Mouse (Mus musculus): ENCODE data around the gene Unc13d. TPM values are rescaled to one million over a fixed set of nuclear protein-coding genes. Genes with fewer than 3 reads are reported as not detected.
A peak's percentile ranks its signal among the peaks of the same experiment; 100 is the strongest.

Unc13d gene
- polyA plus RNA-seq, 1 experiment from 2014 or later: 0.19 TPM

DNA sequence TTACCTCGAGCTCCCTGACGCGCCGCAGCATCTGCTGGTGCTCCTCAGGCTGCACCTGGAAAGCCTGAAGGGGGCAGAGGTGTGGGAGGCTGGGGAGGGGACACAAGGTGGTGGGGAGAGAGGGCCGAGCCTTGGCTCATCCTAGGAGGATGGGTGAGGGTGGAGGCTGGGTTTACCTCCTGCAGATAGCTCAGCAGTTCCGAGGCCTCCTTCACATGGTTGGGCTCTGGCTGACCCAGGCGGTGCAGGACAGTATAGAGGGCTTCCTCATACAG is 1.6 kb downstream of the Unc13d start:
- no peaks in the 10 kb centered on the region for H3K9me3 ChIP-seq (replicated peaks; ENCODE audit: control insufficient read depth, low read length)
- H3K36me3 ChIP-seq (ENCODE audit: control insufficient read depth, insufficient read depth, low read length): peaks cover 28% of the 10 kb centered on the region
- WGBS: 63% methylated on average over 7 of the region's 7 CpGs
- no peak for ATAC-seq
- H3K4me1 ChIP-seq (ENCODE audit: control insufficient read depth, insufficient read depth, low read length): no peaks in the 10 kb centered on the region
- DNase-seq (ENCODE audit: low spot score): no peak
- peak overlapping the region; percentile 8; the same call in 1 of the 2 replicates for H3K9ac ChIP-seq (ENCODE audit: low read length)
- H3K4me3 ChIP-seq (ENCODE audit: low read depth, low read length): no peak overlapping the region
- no peaks in the 10 kb centered on the region for H3K27me3 ChIP-seq (replicated peaks; ENCODE audit: control insufficient read depth, insufficient read depth, low read length)
- no peak overlapping the region for H3K4me2 ChIP-seq (ENCODE audit: low read length)
- no peak overlapping the region for H3K27ac ChIP-seq (ENCODE audit: low read depth, low read length)

- ATAC-seq (no peak), DNase-seq (ENCODE audit: low spot score) (no peak)
- no peaks in the 10 kb centered on the region for H3K4me1 ChIP-seq (ENCODE audit: control insufficient read depth, insufficient read depth, low read length)
- no peak overlapping the region for H3K4me3 ChIP-seq (ENCODE audit: low read depth, low read length)
- H3K9ac ChIP-seq (ENCODE audit: low read length): peak overlapping the region; percentile 8; the same call in 1 of the 2 replicates
- no peak overlapping the region for H3K4me2 ChIP-seq (ENCODE audit: low read length)
- WGBS: 62% methylated on average over 20 of the region's 20 CpGs
- H3K27me3 ChIP-seq (replicated peaks; ENCODE audit: control insufficient read depth, insufficient read depth, low read length): no peaks in the 10 kb centered on the region
- H3K9me3 ChIP-seq (replicated peaks; ENCODE audit: control insufficient read depth, low read length): no peaks in the 10 kb centered on the region
- H3K27ac ChIP-seq (ENCODE audit: low read depth, low read length): no peak overlapping the region
- H3K36me3 ChIP-seq (ENCODE audit: control insufficient read depth, insufficient read depth, low read length): peaks cover 23% of the 10 kb centered on the region
Measured at GRCm38 (mm10) chr11:116075539-116076265, 2.1 kb downstream of the Unc13d start.

GRCm38 (mm10) chr11:116074436-116074991 is 3.2 kb downstream of the Unc13d start:
- WGBS: 68% methylated on average over 7 of the region's 7 CpGs
- ATAC-seq (no peak), DNase-seq (ENCODE audit: low spot score) (no peak)
- Histone ChIP-seq H3K27me3 (replicated peaks; ENCODE audit: control insufficient read depth, insufficient read depth, low read length) (no peaks in the 10 kb centered on the region), H3K4me3 (ENCODE audit: low read depth, low read length) (no peak overlapping the region), H3K9me3 (replicated peaks; ENCODE audit: control insufficient read depth, low read length) (no peaks in the 10 kb centered on the region), H3K36me3 (ENCODE audit: control insufficient read depth, insufficient read depth, low read length) (peaks cover 11% of the 10 kb centered on the region), H3K4me1 (ENCODE audit: control insufficient read depth, insufficient read depth, low read length) (no peaks in the 10 kb centered on the region), H3K4me2 (ENCODE audit: low read length) (no peak overlapping the region), H3K27ac (ENCODE audit: low read depth, low read length) (no peak overlapping the region), H3K9ac (ENCODE audit: low read length) (no peak overlapping the region)

DNA sequence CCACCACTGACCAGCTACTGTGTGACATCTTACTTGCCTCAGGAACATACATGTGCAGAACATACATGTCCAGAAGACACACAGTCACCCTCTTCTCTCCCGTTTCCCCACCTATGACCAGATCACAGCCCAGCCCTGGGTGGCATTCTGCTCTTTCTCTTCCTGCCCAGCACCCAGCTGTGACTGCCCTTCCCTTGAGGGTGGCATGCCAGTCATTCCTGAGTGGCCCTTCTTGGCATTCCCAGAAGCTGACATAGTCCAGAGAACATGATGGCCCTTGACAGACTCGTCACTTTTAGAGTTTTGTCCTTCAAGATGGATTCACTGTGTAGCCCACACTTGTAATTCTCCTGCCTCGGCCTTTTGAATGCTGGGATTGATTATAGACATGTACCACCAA is 5.2 kb downstream of the Unc13d start:
- Histone ChIP-seq H3K4me2 (ENCODE audit: low read length) (no peak overlapping the region), H3K9me3 (replicated peaks; ENCODE audit: control insufficient read depth, low read length) (no peaks in the 10 kb centered on the region), H3K9ac (ENCODE audit: low read length) (no peak overlapping the region), H3K36me3 (ENCODE audit: control insufficient read depth, insufficient read depth, low read length) (no peaks in the 10 kb centered on the region), H3K27me3 (replicated peaks; ENCODE audit: control insufficient read depth, insufficient read depth, low read length) (no peaks in the 10 kb centered on the region), H3K4me1 (ENCODE audit: control insufficient read depth, insufficient read depth, low read length) (no peaks in the 10 kb centered on the region), H3K4me3 (ENCODE audit: low read depth, low read length) (no peak overlapping the region), H3K27ac (ENCODE audit: low read depth, low read length) (no peak overlapping the region)
- no peak for DNase-seq (ENCODE audit: low spot score)
- 84% methylated on average over 3 of the region's 3 CpGs for WGBS
- ATAC-seq: no peak

DNA sequence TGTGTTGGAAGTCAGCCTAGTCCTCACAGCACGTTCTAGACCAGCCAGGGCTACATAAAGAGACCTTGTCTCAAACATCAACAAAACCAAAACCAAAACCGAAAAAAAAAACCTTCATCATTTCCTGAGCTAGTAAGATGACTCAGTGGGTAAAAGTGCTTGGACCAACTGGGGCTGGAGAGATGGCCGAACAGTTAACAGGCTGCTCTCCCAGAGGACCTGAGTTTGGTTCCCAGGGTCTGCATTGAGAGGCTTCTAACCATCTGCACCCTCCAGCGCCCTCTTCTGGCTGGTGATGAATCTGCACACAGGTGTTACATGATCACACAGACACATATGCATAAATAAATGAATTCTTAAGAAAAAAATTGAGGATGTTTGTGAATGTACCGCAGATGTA is 6.3 kb downstream of the Unc13d start:
- Histone ChIP-seq H3K36me3 (ENCODE audit: control insufficient read depth, insufficient read depth, low read length) (no peaks in the 10 kb centered on the region), H3K4me3 (ENCODE audit: low read depth, low read length) (no peak overlapping the region), H3K27me3 (replicated peaks; ENCODE audit: control insufficient read depth, insufficient read depth, low read length) (no peaks in the 10 kb centered on the region), H3K9me3 (replicated peaks; ENCODE audit: control insufficient read depth, low read length) (no peaks in the 10 kb centered on the region), H3K4me2 (ENCODE audit: low read length) (no peak overlapping the region), H3K27ac (ENCODE audit: low read depth, low read length) (no peak overlapping the region), H3K9ac (ENCODE audit: low read length) (no peak overlapping the region), H3K4me1 (ENCODE audit: control insufficient read depth, insufficient read depth, low read length) (no peaks in the 10 kb centered on the region)
- ATAC-seq (no peak), DNase-seq (ENCODE audit: low spot score) (no peak)
- WGBS: 78% methylated on average over 5 of the region's 5 CpGs

DNA sequence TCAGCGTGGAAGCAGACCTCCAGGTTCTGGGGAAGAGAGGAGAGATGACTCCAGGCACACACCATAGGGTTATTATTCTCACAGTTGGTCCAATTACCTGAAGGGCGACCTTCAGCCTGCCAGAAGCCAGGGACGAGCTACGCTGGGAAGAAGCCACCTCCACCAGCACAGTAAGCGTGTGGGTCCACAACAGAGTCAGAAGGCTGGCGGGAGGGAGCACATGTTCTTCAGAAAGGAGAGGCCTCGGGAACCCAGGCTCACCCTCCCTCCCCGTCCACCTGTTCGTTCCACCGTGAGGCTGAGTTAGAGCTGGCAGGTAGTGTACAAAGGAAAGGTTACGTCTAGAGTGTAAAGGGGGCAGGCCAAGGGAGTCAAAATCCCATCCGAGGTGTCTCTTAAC is 12.4 kb downstream of the Unc13d start:
- H3K27ac ChIP-seq (ENCODE audit: low read depth, low read length): no peak overlapping the region
- no peaks in the 10 kb centered on the region for H3K4me1 ChIP-seq (ENCODE audit: control insufficient read depth, insufficient read depth, low read length)
- no peaks in the 10 kb centered on the region for H3K9me3 ChIP-seq (replicated peaks; ENCODE audit: control insufficient read depth, low read length)
- WGBS: 83% methylated on average over 12 of the region's 12 CpGs
- DNase-seq (ENCODE audit: low spot score): no peak
- no peaks in the 10 kb centered on the region for H3K27me3 ChIP-seq (replicated peaks; ENCODE audit: control insufficient read depth, insufficient read depth, low read length)
- no peak overlapping the region for H3K4me2 ChIP-seq (ENCODE audit: low read length)
- H3K9ac ChIP-seq (ENCODE audit: low read length): no peak overlapping the region
- peaks cover 19% of the 10 kb centered on the region for H3K36me3 ChIP-seq (ENCODE audit: control insufficient read depth, insufficient read depth, low read length)
- H3K4me3 ChIP-seq (ENCODE audit: low read depth, low read length): no peak overlapping the region
- no peak for ATAC-seq

GRCm38 (mm10) chr11:116064187-116064867 is 13.4 kb downstream of the Unc13d start:
- WGBS: 71% methylated on average over 23 of the region's 23 CpGs
- no peaks in the 10 kb centered on the region for H3K27me3 ChIP-seq (replicated peaks; ENCODE audit: control insufficient read depth, insufficient read depth, low read length)
- no peak overlapping the region for H3K4me3 ChIP-seq (ENCODE audit: low read depth, low read length)
- peaks cover 29% of the 10 kb centered on the region for H3K36me3 ChIP-seq (ENCODE audit: control insufficient read depth, insufficient read depth, low read length)
- DNase-seq (ENCODE audit: low spot score): no peak
- no peaks in the 10 kb centered on the region for H3K9me3 ChIP-seq (replicated peaks; ENCODE audit: control insufficient read depth, low read length)
- no peak overlapping the region for H3K4me2 ChIP-seq (ENCODE audit: low read length)
- H3K9ac ChIP-seq (ENCODE audit: low read length): no peak overlapping the region
- no peak overlapping the region for H3K27ac ChIP-seq (ENCODE audit: low read depth, low read length)
- no peaks in the 10 kb centered on the region for H3K4me1 ChIP-seq (ENCODE audit: control insufficient read depth, insufficient read depth, low read length)
- ATAC-seq: no peak

DNA sequence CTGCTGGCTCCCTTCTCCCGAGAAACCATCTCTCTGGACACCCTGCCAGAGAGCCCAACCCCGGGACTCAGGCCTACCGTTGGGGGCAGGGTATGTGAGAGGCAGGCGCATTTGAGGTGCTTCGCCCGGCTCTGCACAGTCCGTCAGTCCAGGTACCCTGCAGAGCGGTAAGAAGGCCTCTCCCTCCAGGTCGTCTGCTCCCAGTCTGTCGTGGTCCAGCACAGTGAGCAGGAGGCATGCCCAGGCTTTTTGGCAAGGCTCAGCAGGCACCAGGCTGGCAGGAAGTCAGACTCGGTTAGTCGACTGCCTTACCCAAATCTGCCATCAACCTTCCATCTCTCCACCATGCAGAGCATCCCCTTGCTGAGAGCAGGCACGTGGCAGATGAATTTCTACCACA is 14.2 kb downstream of the Unc13d start:
- Histone ChIP-seq H3K27ac (ENCODE audit: low read depth, low read length) (no peak overlapping the region; the same call in 1 of the 2 replicates), H3K36me3 (ENCODE audit: control insufficient read depth, insufficient read depth, low read length) (peaks cover 37% of the 10 kb centered on the region), H3K9ac (ENCODE audit: low read length) (no peak overlapping the region), H3K4me2 (ENCODE audit: low read length) (no peak overlapping the region), H3K4me1 (ENCODE audit: control insufficient read depth, insufficient read depth, low read length) (no peaks in the 10 kb centered on the region), H3K27me3 (replicated peaks; ENCODE audit: control insufficient read depth, insufficient read depth, low read length) (no peaks in the 10 kb centered on the region), H3K9me3 (replicated peaks; ENCODE audit: control insufficient read depth, low read length) (no peaks in the 10 kb centered on the region), H3K4me3 (ENCODE audit: low read depth, low read length) (no peak overlapping the region)
- 62% methylated on average over 13 of the region's 13 CpGs for WGBS
- no peak for DNase-seq (ENCODE audit: low spot score)
- no peak for ATAC-seq

GRCm38 (mm10) chr11:116062521-116062920 is 15.2 kb downstream of the Unc13d start:
- H3K4me3 ChIP-seq (ENCODE audit: low read depth, low read length): no peak overlapping the region
- no peak for ATAC-seq
- no peaks in the 10 kb centered on the region for H3K9me3 ChIP-seq (replicated peaks; ENCODE audit: control insufficient read depth, low read length)
- no peaks in the 10 kb centered on the region for H3K4me1 ChIP-seq (ENCODE audit: control insufficient read depth, insufficient read depth, low read length)
- peaks cover 47% of the 10 kb centered on the region for H3K36me3 ChIP-seq (ENCODE audit: control insufficient read depth, insufficient read depth, low read length)
- no peak overlapping the region for H3K27ac ChIP-seq (ENCODE audit: low read depth, low read length)
- no peaks in the 10 kb centered on the region for H3K27me3 ChIP-seq (replicated peaks; ENCODE audit: control insufficient read depth, insufficient read depth, low read length)
- no peak overlapping the region for H3K4me2 ChIP-seq (ENCODE audit: low read length)
- DNase-seq (ENCODE audit: low spot score): no peak
- peak overlapping the region; percentile 29; the same call in 1 of the 2 replicates for H3K9ac ChIP-seq (ENCODE audit: low read length)
- WGBS: 32% methylated on average over 8 of the region's 8 CpGs

Measured in forebrain, embryonic 14.5 days (tissue).